Mouse (Mus musculus): Measurements from ENCODE around the gene Ces2g.

Ces2g gene

DNA sequence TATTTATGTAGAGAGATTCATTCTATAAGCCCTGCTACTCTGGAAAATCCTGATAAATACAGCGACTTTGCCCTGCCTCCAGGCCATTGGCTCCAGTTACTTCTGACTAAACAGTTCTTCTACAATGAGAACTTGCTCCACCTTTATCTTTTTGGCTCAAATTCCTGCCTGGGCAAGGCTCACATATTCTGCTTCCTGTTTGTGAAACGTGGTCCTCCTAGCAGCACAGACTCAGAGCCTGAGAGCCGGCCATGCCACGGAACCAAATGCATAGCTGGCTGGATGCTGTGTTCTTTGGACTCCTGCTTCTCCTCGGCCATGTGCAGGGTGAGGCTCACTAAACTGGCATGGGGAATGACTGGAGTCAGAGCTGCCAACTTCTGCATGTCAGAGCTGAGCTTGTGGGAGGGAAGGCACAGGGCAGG, at the start of gene Ces2g:
Gene Ces2g, plus strand, starts transcription at position 182 of the 425 bp plus-strand sequence.
- DNase-seq (ENCODE audit: low spot score), result no peak

DNA sequence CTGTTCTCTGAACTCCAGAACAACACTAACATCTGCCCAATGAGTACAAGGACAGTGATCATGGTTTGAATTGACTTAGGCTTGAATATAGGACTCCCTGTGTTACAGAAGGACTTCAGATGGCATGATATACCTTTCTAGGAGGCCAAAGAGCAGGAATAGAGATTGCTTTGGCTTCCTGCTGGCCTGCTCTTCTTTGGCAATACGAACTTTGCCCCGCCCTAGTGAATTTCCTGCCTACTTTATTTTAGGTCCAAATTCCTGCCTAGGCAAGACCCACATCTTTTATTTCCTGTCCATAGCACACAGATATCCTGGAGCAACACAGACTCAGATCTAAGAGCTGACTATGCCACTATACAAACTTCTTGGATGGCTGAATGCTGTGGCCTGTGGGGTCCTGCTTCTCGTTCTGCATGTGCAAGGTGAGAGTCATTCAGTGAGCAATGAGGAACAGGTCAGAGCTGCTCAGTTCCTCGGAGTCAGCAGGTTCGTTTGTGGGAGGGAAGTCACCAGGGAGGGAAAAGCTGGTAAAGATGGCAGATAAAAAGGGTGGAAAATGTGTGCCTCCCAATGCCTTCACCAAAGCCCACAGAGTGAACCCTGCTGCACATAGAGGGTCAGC, 35.4 kb upstream of the Ces2g start, which contains the start of gene Ces2e:
Gene Ces2e, plus strand, starts transcription at position 289 of the 625 bp plus-strand sequence.
- DNase-seq (ENCODE audit: low spot score), result no peak

DNA sequence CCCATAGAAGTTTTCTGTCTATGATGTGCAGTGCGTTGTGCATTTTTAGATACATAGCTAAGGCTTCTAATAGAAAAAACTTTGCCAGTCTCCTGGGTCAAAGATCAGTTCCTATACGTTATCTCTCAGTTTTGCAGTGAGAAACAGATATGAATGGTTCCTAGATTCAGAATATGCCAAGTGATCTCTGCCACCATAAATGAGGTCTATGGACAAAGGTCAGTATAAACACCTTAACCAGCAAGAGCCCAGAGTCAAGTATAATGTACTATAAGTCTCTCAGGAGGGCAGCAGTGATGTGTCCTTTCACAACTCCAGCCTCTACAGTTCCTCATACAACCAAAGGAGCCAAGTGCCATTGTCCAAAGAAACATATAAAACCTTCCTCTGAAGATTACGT, 34.2 kb upstream of the Ces2g start:
- no peak for DNase-seq (ENCODE audit: low spot score)

DNA sequence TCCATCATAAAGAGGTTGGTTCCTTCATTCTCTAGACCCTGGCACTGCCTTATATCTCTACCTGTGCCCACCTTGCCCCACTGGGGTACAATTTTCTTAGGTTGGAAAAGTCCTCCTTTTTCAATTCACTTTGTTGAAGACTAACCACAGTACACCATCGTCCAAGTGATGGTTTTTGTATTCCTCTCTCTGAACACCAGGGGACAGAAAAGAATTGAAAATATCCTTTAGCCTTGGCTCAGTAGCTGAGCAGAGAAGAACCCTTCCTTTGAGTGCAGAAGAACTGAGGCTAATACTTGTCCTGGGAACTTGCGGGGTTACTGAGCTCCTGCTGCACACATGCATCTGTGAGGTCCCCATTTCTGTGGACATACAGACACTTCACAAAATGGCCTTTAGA, 16.9 kb upstream of the Ces2g start:
- DNase-seq (ENCODE audit: low spot score), result no peak

DNA sequence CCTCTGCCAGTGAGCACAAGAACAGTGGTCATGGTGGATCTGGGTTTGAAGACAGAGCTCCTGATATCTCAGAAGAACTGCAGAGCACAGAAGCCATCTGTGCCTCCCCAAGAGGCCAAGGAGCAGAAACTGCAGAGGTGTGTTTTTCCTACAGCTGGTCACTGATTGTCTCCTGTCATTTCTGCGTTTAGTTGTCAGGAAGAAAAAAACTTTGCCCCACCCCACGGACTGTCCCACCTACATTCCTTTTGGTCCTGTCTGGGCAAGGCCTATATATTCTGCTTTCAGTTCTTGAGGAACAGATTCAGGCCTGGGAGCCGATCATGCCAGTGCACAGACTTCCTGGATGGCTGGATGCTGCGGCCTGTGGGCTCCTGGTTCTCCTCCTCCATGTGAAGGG, 14.5 kb upstream of the Ces2g start, which contains the start of gene Ces2f:
Gene Ces2f, plus strand, starts transcription at position 301 of the 400 bp plus-strand sequence.
- no peak for DNase-seq (ENCODE audit: low spot score)

DNA sequence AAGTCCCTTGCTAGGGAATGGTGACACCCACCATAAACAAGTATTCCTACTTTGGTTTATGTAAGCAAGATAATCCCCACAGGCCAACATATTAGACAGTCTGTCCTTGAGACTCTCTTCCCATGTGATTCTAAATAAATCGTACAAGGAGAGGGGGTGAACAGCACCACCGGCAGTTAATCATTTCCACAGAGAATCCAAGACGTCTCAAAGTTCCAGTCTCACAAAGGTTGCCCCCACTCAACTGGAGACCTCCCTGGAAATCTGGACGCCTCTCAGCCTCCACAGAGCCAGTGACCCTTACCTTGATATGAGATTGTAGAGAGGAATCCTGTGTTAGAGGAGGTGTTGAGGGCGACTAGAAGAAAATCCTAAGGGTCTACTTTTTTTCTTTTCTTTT, 12.5 kb upstream of the Ces2g start:
- DNase-seq (ENCODE audit: low spot score), result no peak

DNA sequence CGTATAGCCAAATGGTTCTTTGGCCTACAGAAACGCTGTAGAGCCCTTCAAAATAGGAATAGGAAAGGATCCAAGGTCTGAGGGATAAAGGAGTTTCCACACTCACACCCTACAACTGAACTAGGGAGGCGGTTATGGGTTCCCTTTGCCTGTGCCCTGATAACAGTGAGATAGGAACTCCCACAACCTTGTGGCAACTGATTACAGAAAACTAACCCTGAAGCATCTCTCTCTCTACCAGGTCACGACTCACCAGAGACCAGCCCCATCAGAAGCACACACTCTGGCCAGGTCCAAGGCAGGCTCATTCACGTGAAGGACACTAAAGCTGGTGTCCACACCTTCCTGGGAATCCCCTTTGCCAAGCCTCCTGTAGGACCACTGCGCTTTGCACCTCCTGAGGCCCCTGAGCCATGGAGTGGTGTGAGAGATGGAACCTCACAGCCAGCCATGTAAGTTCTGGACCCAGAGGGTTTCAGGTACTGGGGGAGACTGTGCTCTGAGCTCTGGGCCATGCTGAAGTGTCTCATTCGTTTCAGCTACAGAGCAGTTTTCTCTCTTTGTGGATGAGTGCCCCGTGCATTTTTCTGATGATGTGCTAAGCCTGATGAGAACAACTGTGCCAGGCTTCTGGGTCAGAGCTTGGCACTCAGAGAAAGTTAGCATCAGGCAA, 847 bp downstream of the Ces2g start:
- no peak for DNase-seq (ENCODE audit: low spot score)

DNA sequence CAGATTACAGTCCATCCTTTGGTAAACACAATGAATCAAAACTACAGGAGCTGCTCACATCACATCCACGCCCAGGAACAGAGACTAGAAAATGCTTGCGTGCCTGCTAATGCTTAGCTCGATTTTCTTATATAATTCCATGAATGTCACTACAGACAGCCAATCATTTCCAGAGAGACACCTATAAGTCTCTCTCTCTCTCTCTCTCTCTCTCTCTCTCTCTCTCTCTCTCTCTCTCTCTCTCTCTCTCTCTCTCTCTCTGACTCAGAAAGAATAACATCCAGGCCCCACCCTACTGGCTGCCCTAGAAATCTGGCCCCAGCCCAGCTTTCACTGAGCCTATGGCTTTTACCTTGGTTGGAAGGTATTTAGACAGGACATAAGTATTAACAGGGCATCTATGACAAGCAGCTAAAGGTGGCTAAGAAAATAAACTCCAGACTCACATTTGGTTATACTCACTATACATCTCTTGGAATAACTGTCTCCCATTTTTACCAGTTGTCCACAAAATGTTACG, 1.9 kb downstream of the Ces2g start:
- no peak for DNase-seq (ENCODE audit: low spot score)

DNA sequence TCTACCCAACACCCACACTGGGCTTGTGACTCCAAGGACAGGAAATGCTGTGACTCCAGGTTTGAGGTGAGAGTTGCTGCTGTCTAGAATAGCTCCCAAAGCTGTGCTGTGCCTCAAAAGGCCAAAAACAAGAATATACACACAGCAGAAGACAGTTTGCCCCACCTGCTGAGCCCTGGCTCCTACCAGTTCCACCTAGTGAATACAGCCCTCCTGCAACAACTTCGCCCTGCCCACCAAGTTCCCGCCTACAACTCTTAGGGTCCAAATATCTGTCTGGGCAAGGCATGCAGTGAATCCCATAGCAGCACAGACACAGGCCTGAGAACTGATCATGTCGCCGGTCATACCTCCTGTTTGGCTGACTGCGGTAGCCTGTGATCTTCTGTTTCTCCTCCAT, 22.6 kb downstream of the Ces2g start:
- DNase-seq (ENCODE audit: low spot score), result no peak

DNA sequence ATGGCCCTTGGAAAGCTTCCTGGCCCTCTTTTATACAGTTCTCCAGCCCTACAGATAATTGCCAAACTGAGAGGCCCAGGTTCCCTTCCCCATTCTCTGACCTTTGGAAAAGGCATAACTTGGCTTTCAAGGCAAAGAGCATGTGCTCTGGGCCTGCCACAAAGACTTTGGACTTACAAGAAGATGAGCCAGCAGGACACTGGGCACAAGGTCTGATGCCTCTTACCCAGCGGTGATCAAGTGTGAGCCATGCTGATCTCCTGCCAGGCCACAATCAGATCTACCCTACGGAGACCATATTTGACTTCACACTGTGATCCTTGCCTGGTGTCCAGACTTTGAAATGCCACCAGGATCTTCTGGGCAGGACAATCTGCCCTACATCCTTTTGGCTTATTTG, 23.4 kb downstream of the Ces2g start:
- no peak for DNase-seq (ENCODE audit: low spot score)

DNA sequence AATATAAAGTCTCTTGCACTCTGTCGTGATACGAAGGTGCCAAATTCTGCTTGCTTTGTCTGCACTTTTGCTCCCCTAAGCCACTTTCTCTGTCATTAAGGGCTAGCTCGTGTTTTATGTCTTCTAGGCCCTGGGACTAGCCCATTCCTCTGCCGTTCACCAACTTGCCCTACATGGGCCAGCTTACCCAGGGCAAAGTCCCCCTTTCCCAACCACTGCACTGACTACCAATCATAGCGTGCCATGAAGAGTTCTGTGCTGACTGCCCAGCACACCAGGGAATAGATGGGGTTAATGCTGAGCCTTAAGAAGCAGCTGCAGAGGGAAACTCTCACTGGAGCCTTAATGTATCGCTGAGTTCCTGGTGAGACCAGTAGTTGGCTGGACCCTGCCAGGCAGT, 36.7 kb downstream of the Ces2g start:
- DNase-seq (ENCODE audit: low spot score), result no peak

DNA sequence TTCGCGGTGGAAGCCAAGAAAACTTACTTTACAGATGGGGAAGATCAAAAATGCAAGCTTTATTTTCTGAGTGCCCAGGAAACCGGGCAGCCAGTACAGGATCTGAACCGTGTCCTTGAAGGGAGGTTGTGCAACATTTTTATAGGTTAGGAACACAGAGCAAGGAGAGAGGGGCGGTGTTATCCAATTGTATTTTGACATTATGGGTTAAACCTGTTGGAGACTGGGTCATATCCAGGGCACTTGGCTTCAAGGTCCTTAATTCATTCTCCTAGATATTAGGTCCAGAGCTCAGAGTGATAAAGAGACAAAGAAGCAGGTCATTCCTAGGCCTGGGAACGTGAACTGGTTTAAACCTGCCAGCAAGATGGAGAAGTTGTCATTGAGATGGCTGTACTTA, 37.7 kb downstream of the Ces2g start:
- DNase-seq (ENCODE audit: low spot score), result no peak

DNA sequence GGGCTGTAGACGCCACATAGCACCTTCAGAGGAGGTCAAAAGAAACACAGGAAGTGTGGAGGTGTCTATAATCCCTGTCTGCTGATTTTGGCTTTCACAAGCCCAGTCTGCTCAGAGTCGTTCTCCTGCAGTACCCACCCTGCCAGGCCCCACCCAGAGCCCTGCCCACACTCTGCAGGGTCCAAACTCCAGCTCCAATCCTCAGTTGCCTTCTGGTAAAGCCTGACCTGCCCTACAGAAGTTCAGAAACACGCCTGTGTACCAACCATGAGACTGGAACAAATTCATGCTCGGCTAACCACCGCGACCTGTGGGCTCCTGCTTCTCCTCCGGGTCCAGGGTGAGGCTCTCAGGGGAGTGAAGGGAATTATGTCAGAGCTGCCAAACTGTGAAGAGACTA, 39.1 kb downstream of the Ces2g start, which contains the start of gene Ces2h:
Gene Ces2h, plus strand, starts transcription at position 268 of the 400 bp plus-strand sequence.
- no peak for DNase-seq (ENCODE audit: low spot score)

DNA sequence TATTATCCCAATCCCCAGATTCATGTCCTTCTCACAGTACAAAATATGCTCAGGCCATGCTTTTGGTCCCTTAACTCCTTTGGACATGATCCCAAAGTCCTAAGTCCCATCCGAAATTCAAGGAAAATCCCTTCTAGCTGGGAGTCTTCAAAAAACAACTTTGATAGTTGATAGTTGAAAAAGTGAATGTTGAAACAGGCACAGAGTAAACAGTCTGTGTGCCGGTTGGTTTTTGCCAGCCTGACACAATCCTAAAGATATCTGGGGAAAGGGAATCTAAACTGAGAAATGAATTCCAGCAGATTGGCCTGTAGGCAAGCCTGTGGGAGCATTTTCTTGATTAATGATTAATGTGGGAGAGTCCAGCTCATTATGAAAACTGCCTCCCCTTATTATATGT, 48.5 kb downstream of the Ces2g start:
- DNase-seq (ENCODE audit: low spot score), result no peak

DNA sequence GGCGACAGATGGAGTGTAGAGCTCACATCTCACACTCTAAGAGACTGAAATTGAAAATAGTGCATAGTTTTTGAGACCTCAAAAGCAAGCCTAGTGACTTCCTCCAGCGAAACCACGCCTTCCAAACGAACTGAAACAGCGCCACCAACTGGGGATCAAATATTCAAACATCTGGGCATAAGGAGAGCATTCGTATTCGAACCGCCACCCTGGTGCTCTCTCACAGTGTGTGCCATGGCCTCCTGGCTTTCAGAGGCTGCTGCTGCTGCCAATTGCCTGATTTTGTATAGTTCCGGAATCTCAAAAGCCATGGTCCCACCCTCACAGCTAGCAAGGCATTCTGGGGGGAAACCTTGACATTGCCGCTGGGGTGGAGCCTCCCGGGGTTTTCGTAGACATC, 49.6 kb downstream of the Ces2g start:
- no peak for DNase-seq (ENCODE audit: low spot score)

DNA sequence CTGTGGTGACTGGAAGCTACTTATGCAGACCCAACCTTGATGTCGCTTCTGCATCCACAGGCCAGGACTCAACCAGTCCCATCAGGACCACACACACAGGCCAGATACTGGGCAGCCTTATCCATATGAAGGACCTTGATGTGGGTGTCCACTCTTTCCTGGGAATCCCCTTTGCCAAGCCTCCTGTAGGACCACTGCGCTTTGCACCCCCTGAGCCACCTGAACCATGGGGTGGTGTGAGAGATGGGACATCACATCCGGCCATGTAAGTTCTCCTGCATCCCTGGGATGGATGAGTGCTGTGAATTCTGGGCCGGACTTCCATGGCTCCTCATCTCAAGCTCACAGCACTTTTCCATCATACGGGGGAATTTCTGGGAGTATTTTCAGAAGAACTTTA, 52.9 kb downstream of the Ces2g start:
- DNase-seq (ENCODE audit: low spot score), result no peak
